Mouse (Mus musculus): ENCODE results near the gene Tecpr1. TPM values are rescaled to one million over a fixed set of nuclear protein-coding genes. Genes with fewer than 3 reads are reported as not detected.

The Tecpr1 gene
- polyA plus RNA-seq, 1 experiment from 2014 or later, result 46.3 TPM

- Histone ChIP-seq H3K4me3 (no peak overlapping the region), H3K36me3 (peaks cover 21% of the 10 kb centered on the region), H3K9ac (replicated peaks) (no peak overlapping the region), H3K4me1 (no peaks in the 10 kb centered on the region), H3K27me3 (no peaks in the 10 kb centered on the region), H3K27ac (replicated peaks) (no peak overlapping the region), H3K4me2 (replicated peaks) (no peak overlapping the region), H3K9me3 (no peaks in the 10 kb centered on the region)
- ATAC-seq (replicated peaks), result no peak
- WGBS, result 86% methylated on average over 8 of the region's 8 CpGs
Measured at GRCm38 (mm10) chr5:144183248-144183559, 40.2 kb downstream of the Tecpr1 start.

- Histone ChIP-seq H3K4me2 (replicated peaks) (no peak overlapping the region), H3K4me1 (no peaks in the 10 kb centered on the region), H3K27me3 (no peaks in the 10 kb centered on the region), H3K9ac (replicated peaks) (no peak overlapping the region), H3K9me3 (no peaks in the 10 kb centered on the region), H3K36me3 (peaks cover 24% of the 10 kb centered on the region), H3K27ac (replicated peaks) (no peak overlapping the region), H3K4me3 (no peak overlapping the region)
- ATAC-seq (replicated peaks), result no peak
- WGBS, result 84% methylated on average over 20 of the region's 20 CpGs
Measured at GRCm38 (mm10) chr5:144182542-144183247, 40.7 kb downstream of the Tecpr1 start.

GRCm38 (mm10) chr5:144181249-144181648 lies 42.2 kb downstream of the Tecpr1 start:
- peaks cover 25% of the 10 kb centered on the region for H3K36me3 ChIP-seq
- WGBS, result 96% methylated on average over 7 of the region's 7 CpGs
- H3K9me3 ChIP-seq, result no peaks in the 10 kb centered on the region
- no peak for ATAC-seq (replicated peaks)
- H3K4me1 ChIP-seq, result no peaks in the 10 kb centered on the region
- H3K27me3 ChIP-seq, result no peaks in the 10 kb centered on the region
- H3K9ac ChIP-seq (replicated peaks), result no peak overlapping the region
- no peak overlapping the region for H3K4me3 ChIP-seq
- H3K4me2 ChIP-seq (replicated peaks), result no peak overlapping the region
- no peak overlapping the region for H3K27ac ChIP-seq (replicated peaks)

GRCm38 (mm10) chr5:144178216-144178615 lies 45.2 kb downstream of the Tecpr1 start:
- no peak for ATAC-seq (replicated peaks)
- H3K4me2 ChIP-seq (replicated peaks), result no peak overlapping the region
- no peak overlapping the region for H3K27ac ChIP-seq (replicated peaks)
- H3K36me3 ChIP-seq, result peaks cover 41% of the 10 kb centered on the region
- no peak overlapping the region for H3K4me3 ChIP-seq
- H3K9ac ChIP-seq (replicated peaks), result no peak overlapping the region
- H3K9me3 ChIP-seq, result no peaks in the 10 kb centered on the region
- H3K27me3 ChIP-seq, result no peaks in the 10 kb centered on the region
- WGBS, result 75% methylated on average over 6 of the region's 6 CpGs
- H3K4me1 ChIP-seq, result no peaks in the 10 kb centered on the region

- no peaks in the 10 kb centered on the region for H3K9me3 ChIP-seq
- H3K4me1 ChIP-seq, result peaks cover 6% of the 10 kb centered on the region; the same call in 1 of the 2 replicates
- H3K4me3 ChIP-seq, result no peak overlapping the region
- H3K4me2 ChIP-seq (replicated peaks), result no peak overlapping the region
- peaks cover 65% of the 10 kb centered on the region for H3K36me3 ChIP-seq
- no peaks in the 10 kb centered on the region for H3K27me3 ChIP-seq
- no peak overlapping the region for H3K27ac ChIP-seq (replicated peaks)
- ATAC-seq (replicated peaks), result no peak
- H3K9ac ChIP-seq (replicated peaks), result no peak overlapping the region
- 93% methylated on average over 18 of the region's 18 CpGs for WGBS
Measured at GRCm38 (mm10) chr5:144173648-144174047, 49.8 kb downstream of the Tecpr1 start.

- peak overlapping the region; percentile 19; the same call in 1 of the 2 replicates for H3K27ac ChIP-seq (replicated peaks)
- no peak overlapping the region for H3K4me3 ChIP-seq
- H3K4me2 ChIP-seq (replicated peaks), result no peak overlapping the region
- no peak for ATAC-seq (replicated peaks)
- WGBS, result 56% methylated on average over 8 of the region's 8 CpGs
- H3K9me3 ChIP-seq, result no peaks in the 10 kb centered on the region
- peaks cover 6% of the 10 kb centered on the region; the same call in 1 of the 2 replicates for H3K4me1 ChIP-seq
- H3K36me3 ChIP-seq, result peaks cover 55% of the 10 kb centered on the region
- H3K9ac ChIP-seq (replicated peaks), result no peak overlapping the region
- no peaks in the 10 kb centered on the region for H3K27me3 ChIP-seq
Measured at GRCm38 (mm10) chr5:144169275-144169975, 54.0 kb downstream of the Tecpr1 start.

GRCm38 (mm10) chr5:144165756-144166155 lies 57.7 kb downstream of the Tecpr1 start:
- Histone ChIP-seq H3K4me1 (peaks cover 6% of the 10 kb centered on the region; the same call in 1 of the 2 replicates), H3K9me3 (no peaks in the 10 kb centered on the region), H3K27me3 (no peaks in the 10 kb centered on the region), H3K4me3 (no peak overlapping the region), H3K27ac (replicated peaks) (no peak overlapping the region), H3K36me3 (peaks cover 28% of the 10 kb centered on the region), H3K4me2 (replicated peaks) (no peak overlapping the region), H3K9ac (replicated peaks) (no peak overlapping the region)
- 86% methylated on average over 3 of the region's 3 CpGs for WGBS
- no peak for ATAC-seq (replicated peaks)

- Histone ChIP-seq H3K9me3 (no peaks in the 10 kb centered on the region), H3K4me2 (replicated peaks) (no peak overlapping the region), H3K4me3 (no peak overlapping the region), H3K36me3 (peaks cover 20% of the 10 kb centered on the region), H3K9ac (replicated peaks) (no peak overlapping the region), H3K27me3 (no peaks in the 10 kb centered on the region), H3K27ac (replicated peaks) (0 out of 2 replicates have a peak overlapping the region, but pooled peaks have one; percentile 12), H3K4me1 (peaks cover 7% of the 10 kb centered on the region)
- 74% methylated on average over 10 of the region's 10 CpGs for WGBS
- no peak for ATAC-seq (replicated peaks)
Measured at GRCm38 (mm10) chr5:144162813-144163517, 60.5 kb downstream of the Tecpr1 start.

GRCm38 (mm10) chr5:144162080-144162812 lies 61.2 kb downstream of the Tecpr1 start:
- no peak for ATAC-seq (replicated peaks)
- 0 out of 2 replicates have a peak overlapping the region, but pooled peaks have one; percentile 12 for H3K27ac ChIP-seq (replicated peaks)
- 85% methylated on average over 5 of the region's 5 CpGs for WGBS
- no peaks in the 10 kb centered on the region for H3K27me3 ChIP-seq
- H3K9ac ChIP-seq (replicated peaks), result no peak overlapping the region
- H3K4me1 ChIP-seq, result peaks cover 7% of the 10 kb centered on the region
- no peak overlapping the region for H3K4me3 ChIP-seq
- no peak overlapping the region for H3K4me2 ChIP-seq (replicated peaks)
- H3K9me3 ChIP-seq, result no peaks in the 10 kb centered on the region
- peaks cover 22% of the 10 kb centered on the region for H3K36me3 ChIP-seq

- Histone ChIP-seq H3K27me3 (no peaks in the 10 kb centered on the region), H3K4me1 (peaks cover 7% of the 10 kb centered on the region), H3K9ac (replicated peaks) (no peak overlapping the region), H3K4me2 (replicated peaks) (no peak overlapping the region), H3K9me3 (no peaks in the 10 kb centered on the region), H3K27ac (replicated peaks) (peak overlapping the region; percentile 65), H3K4me3 (no peak overlapping the region), H3K36me3 (peaks cover 15% of the 10 kb centered on the region; the same call in 1 of the 2 replicates)
- 84% methylated on average over 8 of the region's 8 CpGs for WGBS
- no peak for ATAC-seq (replicated peaks)
Measured at GRCm38 (mm10) chr5:144159137-144159536, 64.3 kb downstream of the Tecpr1 start.

GRCm38 (mm10) chr5:144158604-144159003 lies 64.8 kb downstream of the Tecpr1 start:
- WGBS, result 17% methylated on average over 4 of the region's 4 CpGs
- Histone ChIP-seq H3K27ac (replicated peaks) (peak overlapping the region; percentile 65), H3K27me3 (no peaks in the 10 kb centered on the region), H3K4me1 (peaks cover 7% of the 10 kb centered on the region), H3K9me3 (no peaks in the 10 kb centered on the region), H3K4me3 (no peak overlapping the region), H3K9ac (replicated peaks) (no peak overlapping the region), H3K36me3 (peaks cover 15% of the 10 kb centered on the region; the same call in 1 of the 2 replicates), H3K4me2 (replicated peaks) (no peak overlapping the region)
- ATAC-seq (replicated peaks), result peak; percentile 77

Data from forebrain, embryonic 15.5 days (tissue).